In the genomic region with DNA sequence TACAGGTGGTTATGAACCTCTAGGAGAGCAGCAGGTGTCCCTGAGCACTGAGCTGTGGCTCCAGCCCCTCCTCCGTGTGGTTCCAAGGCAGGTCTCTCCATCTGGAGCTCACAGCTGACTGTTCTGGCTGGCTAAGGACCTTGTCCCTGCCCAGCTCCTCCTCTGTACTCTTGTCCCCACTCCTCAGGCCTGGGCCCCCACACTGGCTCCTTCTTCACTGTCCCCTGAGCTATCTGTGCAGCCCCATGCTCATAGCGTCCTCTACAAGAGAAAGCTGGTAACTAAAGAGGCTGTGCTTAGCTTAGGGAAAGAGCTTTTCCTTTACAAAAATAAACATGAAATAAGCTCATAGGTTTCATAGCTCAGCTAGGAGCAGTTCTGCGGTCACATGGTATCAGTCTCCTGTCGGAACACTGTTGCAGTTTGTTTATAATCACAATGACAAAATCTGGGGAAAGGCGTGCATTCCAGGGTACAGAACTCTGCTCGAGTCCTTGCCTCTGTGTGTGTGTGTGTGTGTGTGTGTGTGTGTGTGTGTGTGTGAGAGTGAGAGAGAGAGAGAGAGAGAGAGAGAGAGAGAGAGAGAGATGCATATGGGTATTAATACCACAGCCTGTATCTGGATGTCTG, we compare ENCODE assay signal across 28 mouse cellular contexts.
DNase-seq lines count a peak whose midpoint lies in the region; ATAC-seq and TF ChIP-seq lines count a peak whose summit lies in the region.
"Had no signal": no experiment of that assay in that cellular context is flagged by ENCODE, and none has a peak within 500 bp of the region (broad histone marks: within the 10 kb centered on the region; RNA-seq: fewer than 3 reads in every experiment).

No protein-coding gene starts in this region.

- no peak overlapping the region for H3K9ac ChIP-seq in intestine, embryonic 15.5 days
- no peak overlapping the region for H3K9ac ChIP-seq in intestine, postnatal 0 days (ENCODE audit: low read depth, low read length)
- H3K9ac ChIP-seq in lung, embryonic 14.5 days = no peak overlapping the region
- H3K9ac ChIP-seq in stomach, embryonic 16.5 days (ENCODE audit: low read length) = no peak overlapping the region; the same call in 1 of the 2 replicates
- H3K9ac ChIP-seq in stomach, postnatal 0 days (ENCODE audit: low read length) = no peak overlapping the region
- H3K9ac ChIP-seq: embryonic facial prominence, embryonic 15.5 days; forebrain, embryonic 12.5 days; hindbrain, embryonic 13.5 days; limb, embryonic 15.5 days; liver, embryonic 13.5 days; midbrain, embryonic 15.5 days had no signal

- no peak for TF ChIP-seq CTCF in intestine, postnatal 0 days (IDR thresholded peaks at IDR 0.05; ENCODE audit: low read depth)
- no peak for TF ChIP-seq CTCF in lung, embryonic 14.5 days (IDR thresholded peaks at IDR 0.05; ENCODE audit: low read depth)
- TF ChIP-seq CTCF in stomach, postnatal 0 days (IDR thresholded peaks at IDR 0.05; ENCODE audit: low read depth) = no peak

- no peak for ATAC-seq in intestine, embryonic 15.5 days
- ATAC-seq in intestine, postnatal 0 days = no peak
- ATAC-seq in lung, embryonic 14.5 days (ENCODE audit: insufficient read depth) = peak; percentile 59; the same call in 1 of the 2 replicates
- ATAC-seq in stomach, embryonic 16.5 days (ENCODE audit: insufficient read depth, low FRiP score) = peak; percentile 47; the same call in 1 of the 2 replicates
- ATAC-seq in stomach, postnatal 0 days (ENCODE audit: low FRiP score, low TSS enrichment) = no peak
- ATAC-seq: midbrain, embryonic 15.5 days had no signal

- H3K36me3 ChIP-seq in intestine, embryonic 15.5 days = peaks cover 11% of the 10 kb centered on the region
- peaks cover 52% of the 10 kb centered on the region for H3K36me3 ChIP-seq in intestine, postnatal 0 days (ENCODE audit: control insufficient read depth, insufficient read depth)
- H3K36me3 ChIP-seq in lung, embryonic 14.5 days (ENCODE audit: insufficient read depth) = peaks cover 39% of the 10 kb centered on the region
- 0 out of 2 replicates have a peak, but pooled peaks cover 4% of the 10 kb centered on the region for H3K36me3 ChIP-seq in stomach, embryonic 16.5 days (ENCODE audit: control insufficient read depth, insufficient read depth, low read length)
- peaks cover 6% of the 10 kb centered on the region; the same call in 1 of the 2 replicates for H3K36me3 ChIP-seq in stomach, postnatal 0 days (ENCODE audit: control insufficient read depth, insufficient read depth, low read length)

- peak; percentile 47 for DNase-seq in lung, embryonic 14.5 days
- DNase-seq in lung, postnatal 14 days = no peak
- no peak for DNase-seq in stomach, postnatal 0 days (ENCODE audit: low spot score)
- DNase-seq in urinary bladder, adult 18-20 months (ENCODE audit: low spot score in 2 of 2) = no peak
- DNase-seq: adrenal gland, adult 2 months; adrenal gland, postnatal 36 days; B cell, adult 2 months; cerebellum, adult 18-20 months; cerebellum, postnatal 10 days; gastrocnemius, postnatal 14 days; heart, postnatal 36 days; kidney, postnatal 10 days; layer of hippocampus, adult 9-11 months; liver, embryonic 13.5 days; lung, adult 2 months; thymus, adult 18-20 months; thymus, postnatal 25 days had no signal

- H3K4me3 ChIP-seq in intestine, embryonic 15.5 days (replicated peaks) = no peak overlapping the region
- H3K4me3 ChIP-seq in intestine, postnatal 0 days (ENCODE audit: low read depth, low read length) = no peak overlapping the region
- H3K4me3 ChIP-seq in lung, embryonic 14.5 days (ENCODE audit: low read depth, low read length) = no peak overlapping the region
- H3K4me3 ChIP-seq in stomach, embryonic 16.5 days (replicated peaks; ENCODE audit: low read length) = no peak overlapping the region
- no peak overlapping the region for H3K4me3 ChIP-seq in stomach, postnatal 0 days (ENCODE audit: low read depth, low read length)
- H3K4me3 ChIP-seq: embryonic facial prominence, embryonic 15.5 days; forebrain, embryonic 12.5 days; hindbrain, embryonic 13.5 days; limb, embryonic 10.5 days; limb, embryonic 15.5 days; liver, embryonic 13.5 days; midbrain, embryonic 10.5 days; midbrain, embryonic 15.5 days had no signal

- no peak for TF ChIP-seq EP300 in stomach, postnatal 0 days (optimal IDR thresholded peaks at IDR 0.05)

- no peaks in the 10 kb centered on the region for H3K9me3 ChIP-seq in intestine, embryonic 15.5 days
- no peaks in the 10 kb centered on the region for H3K9me3 ChIP-seq in intestine, postnatal 0 days (ENCODE audit: control insufficient read depth)
- H3K9me3 ChIP-seq in lung, embryonic 14.5 days (ENCODE audit: low read depth, low read length) = no peaks in the 10 kb centered on the region
- H3K9me3 ChIP-seq in stomach, embryonic 16.5 days (replicated peaks; ENCODE audit: control insufficient read depth, low read length) = no peaks in the 10 kb centered on the region
- H3K9me3 ChIP-seq in stomach, postnatal 0 days (ENCODE audit: control insufficient read depth, low read length) = no peaks in the 10 kb centered on the region
- H3K9me3 ChIP-seq: embryonic facial prominence, embryonic 15.5 days; forebrain, embryonic 12.5 days; hindbrain, embryonic 13.5 days; limb, embryonic 10.5 days; limb, embryonic 15.5 days; liver, embryonic 13.5 days; midbrain, embryonic 10.5 days; midbrain, embryonic 15.5 days had no signal

- no peak overlapping the region for H3K4me2 ChIP-seq in intestine, embryonic 15.5 days (replicated peaks)
- H3K4me2 ChIP-seq in intestine, postnatal 0 days (replicated peaks; ENCODE audit: low read depth) = no peak overlapping the region
- H3K4me2 ChIP-seq in lung, embryonic 14.5 days = no peak overlapping the region
- H3K4me2 ChIP-seq in stomach, embryonic 16.5 days (ENCODE audit: low read depth, low read length) = no peak overlapping the region
- no peak overlapping the region for H3K4me2 ChIP-seq in stomach, postnatal 0 days (replicated peaks; ENCODE audit: low read depth)
- H3K4me2 ChIP-seq: embryonic facial prominence, embryonic 15.5 days; forebrain, embryonic 12.5 days; heart, embryonic 11.5 days; hindbrain, embryonic 13.5 days; limb, embryonic 15.5 days; liver, embryonic 13.5 days; midbrain, embryonic 15.5 days had no signal

- H3K27me3 ChIP-seq in intestine, embryonic 15.5 days (replicated peaks) = no peaks in the 10 kb centered on the region
- no peaks in the 10 kb centered on the region for H3K27me3 ChIP-seq in intestine, postnatal 0 days (replicated peaks; ENCODE audit: control insufficient read depth, insufficient read depth, low read length)
- H3K27me3 ChIP-seq in lung, embryonic 14.5 days (ENCODE audit: insufficient read depth, low read length) = no peaks in the 10 kb centered on the region
- no peaks in the 10 kb centered on the region for H3K27me3 ChIP-seq in stomach, embryonic 16.5 days (ENCODE audit: control insufficient read depth, insufficient read depth, low read length)
- no peaks in the 10 kb centered on the region for H3K27me3 ChIP-seq in stomach, postnatal 0 days (ENCODE audit: control insufficient read depth, insufficient read depth, low read length)
- H3K27me3 ChIP-seq: embryonic facial prominence, embryonic 15.5 days; forebrain, embryonic 12.5 days; hindbrain, embryonic 13.5 days; limb, embryonic 15.5 days; liver, embryonic 13.5 days; midbrain, embryonic 15.5 days had no signal

- 0 out of 2 replicates have a peak overlapping the region, but pooled peaks have one; percentile 6 for H3K27ac ChIP-seq in intestine, embryonic 15.5 days
- no peak overlapping the region for H3K27ac ChIP-seq in intestine, postnatal 0 days (ENCODE audit: low read depth, low read length)
- H3K27ac ChIP-seq in lung, embryonic 14.5 days (ENCODE audit: low read depth) = peak overlapping the region; percentile 27; the same call in 1 of the 2 replicates
- H3K27ac ChIP-seq in stomach, embryonic 16.5 days (ENCODE audit: low read length) = no peak overlapping the region
- no peak overlapping the region for H3K27ac ChIP-seq in stomach, postnatal 0 days (replicated peaks)
- H3K27ac ChIP-seq: embryonic facial prominence, embryonic 15.5 days; forebrain, embryonic 12.5 days; limb, embryonic 10.5 days; liver, embryonic 13.5 days; midbrain, embryonic 10.5 days; midbrain, embryonic 15.5 days had no signal

- 54% methylated on average over 6 of the region's 6 CpGs for WGBS in intestine, embryonic 15.5 days
- WGBS in intestine, postnatal 0 days = 58% methylated on average over 6 of the region's 6 CpGs
- WGBS in lung, embryonic 14.5 days = 37% methylated on average over 6 of the region's 6 CpGs
- WGBS in stomach, embryonic 16.5 days = 50% methylated on average over 6 of the region's 6 CpGs
- 46% methylated on average over 6 of the region's 6 CpGs for WGBS in stomach, postnatal 0 days

- H3K4me1 ChIP-seq in intestine, embryonic 15.5 days (replicated peaks) = 0 out of 2 replicates have a peak, but pooled peaks cover 2% of the 10 kb centered on the region
- H3K4me1 ChIP-seq in intestine, postnatal 0 days (replicated peaks; ENCODE audit: control insufficient read depth, insufficient read depth, low read length) = no peaks in the 10 kb centered on the region
- H3K4me1 ChIP-seq in lung, embryonic 14.5 days (ENCODE audit: insufficient read depth) = 0 out of 2 replicates have a peak, but pooled peaks cover 5% of the 10 kb centered on the region
- peaks cover 14% of the 10 kb centered on the region for H3K4me1 ChIP-seq in stomach, embryonic 16.5 days (ENCODE audit: control insufficient read depth, insufficient read depth, low read length)
- H3K4me1 ChIP-seq in stomach, postnatal 0 days (replicated peaks; ENCODE audit: control insufficient read depth, insufficient read depth) = no peaks in the 10 kb centered on the region
- H3K4me1 ChIP-seq: forebrain, embryonic 12.5 days; limb, embryonic 10.5 days; limb, embryonic 15.5 days; midbrain, embryonic 10.5 days had no signal

Comparison
In these comparisons a context has a peak if more than half of its experiments do, and no peak if none do; other contexts are left out.
1. ATAC-seq: peak in lung, embryonic 14.5 days (single experiment) and stomach, embryonic 16.5 days (single experiment); none in intestine, embryonic 15.5 days (single experiment), intestine, postnatal 0 days (single experiment) and stomach, postnatal 0 days (single experiment).
2. H3K27ac ChIP-seq: peak in intestine, embryonic 15.5 days (single experiment) and lung, embryonic 14.5 days (single experiment); none in intestine, postnatal 0 days (single experiment), stomach, embryonic 16.5 days (single experiment) and stomach, postnatal 0 days (single experiment).